Mouse (Mus musculus) right cerebral cortex, postnatal 36 days (tissue): Measurements from ENCODE around the gene Banp.

Experiments used
- DNase-seq, 2 experiments: peaks; one replicate each; pipeline ENCODE4 v3.0.0; 2022; ENCODE audit warnings: low spot score in 2 of 2, mixed read lengths in 1 of 2

Banp gene

GRCm38 (mm10) chr8:121926266-121926665 lies 23.3 kb upstream of the Banp start:
- DNase-seq: no peak

- no peak for DNase-seq
These were observed 22.2 kb upstream of the Banp start for GRCm38 (mm10) chr8:121927316-121927715.

GRCm38 (mm10) chr8:121930047-121930446 lies 19.5 kb upstream of the Banp start:
- no peak for DNase-seq

GRCm38 (mm10) chr8:121931571-121931970 lies 18.0 kb upstream of the Banp start:
- no peak for DNase-seq

GRCm38 (mm10) chr8:121932026-121932667 lies 17.4 kb upstream of the Banp start:
- no peak for DNase-seq

GRCm38 (mm10) chr8:121932668-121933520 lies 16.7 kb upstream of the Banp start:
- DNase-seq: no peak

- no peak for DNase-seq
These were observed 15.0 kb upstream of the Banp start for GRCm38 (mm10) chr8:121934506-121934905.

GRCm38 (mm10) chr8:121934923-121935322 lies 14.6 kb upstream of the Banp start:
- DNase-seq: no peak

- peak; percentile 57 to 61 for DNase-seq
These were observed 13.9 kb upstream of the Banp start for GRCm38 (mm10) chr8:121935341-121936294.

- DNase-seq: no peak
These were observed 13.2 kb upstream of the Banp start for GRCm38 (mm10) chr8:121936391-121936790.

- DNase-seq: no peak
These were observed 10.8 kb upstream of the Banp start for GRCm38 (mm10) chr8:121938732-121939131.

GRCm38 (mm10) chr8:121943057-121943540 lies 6.5 kb upstream of the Banp start:
- no peak for DNase-seq

GRCm38 (mm10) chr8:121943716-121944115 lies 5.8 kb upstream of the Banp start:
- no peak for DNase-seq

- no peak for DNase-seq
These were observed 4.7 kb upstream of the Banp start, which contains the start of gene Car5a for GRCm38 (mm10) chr8:121944831-121945230. Gene Car5a, minus strand, starts transcription at chr8:121944904.

- DNase-seq: no peak
These were observed 3.2 kb upstream of the Banp start for GRCm38 (mm10) chr8:121946351-121946750.

- no peak for DNase-seq
These were observed 2.4 kb upstream of the Banp start for GRCm38 (mm10) chr8:121947047-121947752.

GRCm38 (mm10) chr8:121947753-121948141 lies 1.8 kb upstream of the Banp start:
- peak; percentile 56 to 67 for DNase-seq

- no peak for DNase-seq
These were observed 1.0 kb upstream of the Banp start for GRCm38 (mm10) chr8:121948321-121949145.

GRCm38 (mm10) chr8:121949941-121950748 lies 595 bp downstream of the Banp start:
- DNase-seq: peak; percentile 97 to 98
